Mouse (Mus musculus) left cerebral cortex, postnatal 10 days (tissue): ENCODE measurements at regions not wholly inside any gene's neighbourhood (a gene's known extent, or its start where the extent isn't known, plus 50 kb on each side); places are given as distances from the start of the nearest gene placed in this dataset.

Experiments
- DNase-seq, 2 experiments: peaks; one replicate each; pipeline ENCODE4 v3.0.0; 2021 to 2022; ENCODE audit warnings: low spot score in 2 of 2, mixed read lengths in 1 of 2; ENCODE audit errors: extremely low spot score in 1 of 2
- intact Hi-C: fragments of 180-260 bp; cut with DNase I; formaldehyde crosslinking; loops from one replicate; pipeline ENCODE4 v1.15.1; 2025

DNA sequence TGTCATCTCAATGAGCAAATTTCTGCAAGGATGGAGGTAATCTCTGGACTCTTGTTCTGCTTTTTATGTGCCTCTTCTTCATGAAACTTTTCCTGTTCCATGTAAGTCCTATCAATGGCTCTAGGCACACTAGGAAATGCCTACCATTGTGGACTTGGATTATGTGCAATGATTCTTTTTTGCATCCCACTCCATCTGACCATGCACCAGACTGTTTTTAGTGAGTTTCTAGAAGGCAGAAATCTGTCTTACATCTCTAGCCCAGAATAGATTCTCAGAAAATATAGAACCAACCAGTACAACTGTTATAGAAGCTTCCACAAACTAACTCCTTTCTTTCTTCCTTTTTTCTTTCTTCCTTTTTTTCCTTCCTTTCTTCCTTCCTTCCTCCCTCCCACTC, 405.3 kb downstream of the Cdk5rap2 start:
- DNase-seq = no peak
- intact Hi-C loops = no loop called here

- DNase-seq = no peak
- intact Hi-C loops = no loop called here
Observed at GRCm38 (mm10) chr4:69993226-69993625, 417.0 kb downstream of the Cdk5rap2 start.

GRCm38 (mm10) chr4:69974208-69974607, 436.0 kb downstream of the Cdk5rap2 start:
- DNase-seq = no peak

DNA sequence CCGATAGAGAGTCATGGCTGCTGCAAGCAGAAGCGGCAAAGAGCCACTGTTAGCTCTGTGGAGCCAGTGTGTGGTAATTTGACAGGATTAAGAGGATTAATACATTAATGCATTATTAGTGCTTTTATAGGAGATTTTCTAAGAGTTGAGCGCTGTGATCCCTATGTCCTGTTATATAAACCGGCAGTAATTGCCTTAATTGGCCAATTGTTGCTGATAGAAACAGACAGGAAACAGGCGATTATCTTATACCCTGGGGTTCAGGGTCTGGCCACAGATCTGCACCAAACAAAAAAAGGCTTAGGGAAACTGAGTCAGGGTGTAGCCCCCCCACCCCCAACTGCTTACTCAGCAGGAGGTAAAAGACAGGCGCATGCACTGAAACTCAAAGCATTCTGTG, 436.7 kb downstream of the Cdk5rap2 start:
- DNase-seq = no peak
- intact Hi-C loops = no loop called here

More at GRCm38 (mm10) chr4:69974208-69974607, 436.0 kb downstream of the Cdk5rap2 start:
- intact Hi-C loops = no loop called here

DNA sequence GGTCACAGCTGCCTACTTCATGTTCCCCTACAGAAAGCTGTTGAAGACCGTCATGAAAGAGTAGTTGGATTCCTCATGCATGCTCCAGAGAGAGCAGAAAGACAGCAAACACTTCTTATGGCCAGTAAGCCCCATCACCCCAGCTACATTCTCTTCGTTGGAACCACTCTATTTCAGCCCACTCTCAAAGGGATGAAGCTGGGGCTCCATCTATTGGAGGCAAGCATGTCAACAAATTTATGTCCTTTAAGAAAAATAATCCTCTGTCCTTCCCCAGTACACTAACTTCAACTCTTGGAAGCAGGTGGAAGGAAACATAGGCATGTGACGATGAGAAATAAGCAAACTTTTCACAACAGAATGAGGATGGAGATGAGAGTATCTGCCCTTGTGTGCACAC, 438.5 kb downstream of the Cdk5rap2 start:
- no peak for DNase-seq
- intact Hi-C loops = no loop called here

GRCm38 (mm10) chr4:69968424-69968823, 441.8 kb downstream of the Cdk5rap2 start:
- intact Hi-C loops = no loop called here
- no peak for DNase-seq
